Mouse (Mus musculus) thymus, postnatal 25 days (tissue): ENCODE data around the gene AU018091.
"Not testable (repeated sequence)": the region's sequence is repeated elsewhere in the genome, so short reads cannot be mapped to it uniquely, and the experiment has no call there.

ENCODE experiments used
- DNase-seq: peaks from one replicate; pipeline ENCODE4 v3.0.0; 2022

AU018091 gene

DNA sequence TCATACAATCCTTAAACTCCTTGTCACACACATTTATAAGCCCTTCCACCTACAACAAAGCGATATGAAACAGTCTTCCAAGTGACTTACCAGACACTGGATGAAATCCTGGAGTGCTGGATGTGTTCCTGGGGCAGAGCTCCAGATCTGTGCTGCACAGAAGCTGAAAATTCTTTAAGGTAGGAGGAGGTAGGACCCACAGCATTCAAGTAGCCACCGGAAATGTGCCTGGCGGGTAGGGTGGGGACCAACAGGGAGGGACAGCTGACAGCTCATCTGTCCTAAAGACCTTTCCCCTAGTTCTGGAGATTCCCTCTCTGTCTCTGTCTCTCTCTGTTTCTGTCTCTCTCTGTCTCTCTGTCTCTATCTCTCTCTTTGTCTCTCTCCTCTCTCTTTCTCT is at the start of gene AU018091:
Gene AU018091, minus strand, starts transcription at position 279 of the 400 bp plus-strand sequence.
- no peak for DNase-seq

DNA sequence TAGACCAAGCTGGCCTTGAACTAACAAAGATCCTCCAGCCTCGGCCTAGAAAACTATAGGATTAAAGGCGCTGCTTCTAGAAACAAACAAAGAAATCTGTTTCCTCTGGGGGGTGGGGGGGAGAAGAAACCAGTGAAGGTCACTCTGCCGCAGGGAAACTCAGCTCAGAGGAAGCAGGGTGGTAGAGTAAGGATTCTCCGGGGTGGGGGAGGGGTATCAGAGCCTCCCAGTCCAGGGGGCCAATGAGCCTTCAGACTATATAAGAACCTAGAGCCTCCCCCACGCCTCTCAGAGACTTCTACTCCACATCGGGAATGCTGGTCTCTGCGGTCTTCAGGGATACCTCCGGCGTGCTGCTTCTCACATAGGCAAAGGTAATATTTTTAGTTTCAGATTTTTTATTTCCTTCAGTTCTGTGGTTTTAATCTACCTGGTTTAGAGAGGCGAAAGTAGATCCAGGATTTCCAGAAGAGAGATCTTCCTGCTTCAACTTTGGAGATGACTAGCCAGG is 48.6 kb upstream of the AU018091 start:
- no peak for DNase-seq

DNA sequence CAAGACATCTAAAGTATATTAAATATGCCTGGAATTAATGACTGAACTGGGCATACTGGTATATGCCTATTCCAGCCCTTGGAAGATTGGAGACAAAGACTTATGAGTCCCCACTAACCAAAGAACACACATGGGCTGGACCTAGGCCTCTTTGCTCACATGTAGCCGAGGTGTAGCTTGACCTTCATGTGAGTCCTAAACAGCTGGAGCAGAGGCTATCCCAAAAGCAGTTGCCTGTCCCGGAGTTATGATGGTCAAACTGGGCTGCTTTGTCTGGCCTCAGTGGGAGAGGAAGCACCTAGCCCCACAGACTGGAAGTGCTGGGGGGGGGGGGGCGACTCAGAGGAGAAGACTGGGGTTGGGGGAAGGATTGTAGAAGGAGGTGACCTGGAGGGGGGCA is 47.3 kb upstream of the AU018091 start:
- DNase-seq = no peak

DNA sequence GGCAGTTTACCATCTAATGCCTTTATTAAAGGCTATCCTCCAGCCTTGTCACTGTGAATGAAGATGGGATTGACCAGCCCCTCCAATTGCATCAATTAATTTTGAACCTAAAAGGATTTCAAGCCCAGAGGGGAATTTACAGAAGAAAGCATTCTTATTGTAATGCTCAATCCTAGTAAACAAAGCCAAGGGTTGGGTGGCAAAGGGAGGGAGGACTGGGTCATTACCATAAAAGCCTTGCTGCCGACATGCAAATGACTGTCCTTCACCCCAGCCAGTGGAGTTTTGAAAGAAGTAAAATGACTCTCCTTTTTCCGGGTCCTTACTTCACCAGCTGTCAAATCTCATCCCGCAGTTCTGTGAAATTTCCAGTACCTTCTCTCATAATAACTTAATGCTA is 44.6 kb upstream of the AU018091 start:
- no peak for DNase-seq

DNA sequence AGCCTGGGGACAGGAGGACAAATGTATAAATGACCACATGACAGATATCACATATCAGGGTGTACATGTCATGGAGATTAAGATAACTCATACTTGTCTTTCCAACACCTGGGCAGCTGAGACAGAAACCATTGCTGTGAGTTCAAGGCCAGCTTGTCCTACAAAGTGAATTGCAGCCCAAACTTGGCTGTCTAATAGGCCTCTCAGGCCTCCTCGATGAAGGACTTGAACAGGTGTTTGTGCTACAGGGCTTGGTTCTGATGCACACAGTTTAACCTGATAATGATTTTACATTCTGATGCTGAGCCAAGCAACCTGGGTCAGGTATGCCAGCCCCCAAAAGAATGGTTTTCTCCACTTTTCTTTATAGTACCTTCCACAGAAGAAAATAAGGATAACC is 44.2 kb upstream of the AU018091 start:
- no peak for DNase-seq

DNA sequence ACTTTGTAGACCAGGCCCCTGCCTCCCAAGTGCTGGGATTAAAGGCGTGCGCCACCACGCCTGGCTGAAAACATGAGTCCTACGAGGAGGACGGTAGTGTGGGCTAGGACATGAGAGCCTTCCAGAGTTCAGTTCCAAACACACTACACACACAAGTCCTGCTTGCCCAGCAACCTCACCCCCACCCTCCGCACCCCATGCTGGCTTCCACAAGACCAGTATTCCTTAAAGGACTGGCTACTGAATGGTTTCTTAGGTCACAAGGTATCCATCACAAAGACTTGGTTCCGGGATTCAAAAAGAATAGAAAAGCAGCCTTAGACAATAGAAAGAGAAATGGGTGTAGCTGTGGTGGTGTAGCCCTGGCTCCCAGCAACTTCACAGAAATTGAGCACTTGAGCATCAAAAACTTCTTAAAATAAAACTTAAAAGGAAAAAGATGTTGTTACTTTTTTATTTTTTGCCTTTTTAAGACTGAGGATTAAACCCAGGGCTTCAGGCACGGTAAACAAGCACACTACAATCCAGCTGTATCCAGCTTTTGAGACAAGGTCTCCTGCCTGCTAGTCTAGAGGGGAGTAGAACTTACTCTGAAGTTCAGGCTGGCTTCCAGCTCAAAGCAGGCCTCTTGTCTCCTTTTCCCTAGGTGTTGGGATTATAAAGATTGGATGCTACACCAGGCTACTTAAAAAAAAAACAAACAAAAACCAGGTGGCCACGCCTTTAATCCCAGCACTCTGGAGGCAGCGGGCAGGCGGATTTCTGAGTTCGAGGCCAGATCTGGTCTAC is 43.2 kb upstream of the AU018091 start:
- DNase-seq = no peak

DNA sequence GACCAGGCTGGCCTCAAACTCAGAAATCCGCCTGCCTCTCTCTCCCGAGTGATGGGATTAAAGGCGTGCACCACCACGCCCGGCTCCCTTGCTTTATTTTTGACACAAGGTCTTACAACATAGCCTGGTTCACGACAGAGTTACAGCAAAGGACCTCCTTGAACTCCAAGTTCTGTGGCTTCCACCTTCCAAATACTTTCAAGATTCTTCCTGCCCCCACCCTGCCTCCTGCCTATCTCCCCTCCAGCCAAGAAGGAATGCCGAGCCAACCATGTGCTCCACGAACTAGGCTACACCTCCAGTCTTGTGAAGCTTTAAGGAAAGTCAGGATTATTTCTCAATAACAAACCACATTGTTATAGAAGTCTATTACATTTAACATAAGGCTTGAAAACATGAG is 42.5 kb upstream of the AU018091 start:
- no peak for DNase-seq

DNA sequence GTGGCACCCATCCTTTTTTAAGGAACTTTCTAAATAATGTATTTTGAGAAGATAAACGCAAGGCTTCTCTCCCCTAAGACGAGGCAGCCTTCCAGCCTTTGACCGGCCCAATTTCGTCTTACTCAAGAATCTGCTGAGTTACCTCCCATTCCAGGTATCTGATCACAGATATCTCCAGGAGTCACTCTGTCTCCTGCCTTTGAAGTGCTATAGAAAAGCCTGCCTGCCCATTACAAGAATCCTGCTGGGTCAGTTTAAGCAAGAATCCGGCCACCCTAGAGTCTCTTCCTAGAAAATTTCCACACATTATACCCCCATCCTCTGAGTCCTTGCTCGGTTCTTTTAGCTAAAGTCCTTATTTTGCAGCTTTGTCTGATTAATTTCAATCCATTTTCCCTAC is 41.6 kb upstream of the AU018091 start:
- no peak for DNase-seq

DNA sequence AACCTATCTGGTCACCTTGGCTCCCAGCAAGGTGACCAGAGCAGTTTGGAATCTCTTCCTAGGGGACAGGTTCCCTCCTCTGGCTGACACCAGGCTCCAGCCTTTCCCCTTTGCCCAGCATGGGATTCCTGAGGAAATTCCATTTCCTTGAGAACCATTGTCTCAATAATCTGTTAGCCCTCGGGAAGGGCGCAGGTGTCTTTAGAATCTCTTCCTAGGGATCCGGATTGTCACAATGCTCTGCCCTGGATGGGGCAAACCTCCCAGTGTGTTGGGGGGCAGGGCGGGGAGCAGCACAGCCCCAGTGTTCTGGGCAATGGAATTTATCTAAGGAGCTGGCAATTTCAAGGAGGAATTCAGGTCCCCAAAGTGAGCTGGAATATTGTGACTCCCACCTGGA is 37.5 kb upstream of the AU018091 start:
- no peak for DNase-seq

DNA sequence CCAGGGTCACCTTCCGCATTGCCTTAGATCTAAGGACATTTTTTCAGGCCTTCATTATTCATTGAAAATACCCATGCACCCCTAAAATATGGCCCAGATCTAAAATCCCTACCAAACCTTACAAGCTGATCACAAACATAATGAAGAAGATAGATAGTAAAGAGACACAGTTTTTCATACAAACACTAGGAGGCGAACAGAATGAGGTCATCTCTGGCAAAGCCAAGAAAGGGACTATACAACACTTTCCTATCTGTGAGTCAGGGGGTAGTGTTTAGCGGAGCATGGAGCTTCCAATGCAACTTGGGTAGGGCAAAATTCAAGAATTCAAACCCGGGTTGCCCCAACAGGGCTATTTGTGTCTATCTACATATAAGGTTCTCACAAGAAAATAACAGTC is 35.6 kb upstream of the AU018091 start:
- DNase-seq = no peak

DNA sequence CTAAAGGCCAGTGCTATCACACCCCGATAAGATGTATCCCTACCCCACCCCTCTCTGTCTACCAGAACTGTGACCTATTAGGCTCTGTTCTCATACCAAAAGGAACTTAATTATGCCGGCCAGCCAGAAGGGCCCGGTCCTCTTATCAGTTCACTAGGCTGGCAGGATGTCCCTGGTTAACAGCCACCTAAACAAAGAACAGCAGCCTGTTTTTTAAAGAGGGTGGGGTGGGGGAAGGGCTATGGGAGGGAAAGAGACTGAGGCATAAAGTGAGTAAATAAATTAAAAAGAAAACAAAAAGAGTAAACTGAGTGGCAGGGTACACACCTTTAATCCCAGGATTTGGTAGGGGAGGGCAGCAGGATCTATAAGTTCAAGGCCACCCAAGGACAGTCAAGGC is 34.9 kb upstream of the AU018091 start:
- no peak for DNase-seq

DNA sequence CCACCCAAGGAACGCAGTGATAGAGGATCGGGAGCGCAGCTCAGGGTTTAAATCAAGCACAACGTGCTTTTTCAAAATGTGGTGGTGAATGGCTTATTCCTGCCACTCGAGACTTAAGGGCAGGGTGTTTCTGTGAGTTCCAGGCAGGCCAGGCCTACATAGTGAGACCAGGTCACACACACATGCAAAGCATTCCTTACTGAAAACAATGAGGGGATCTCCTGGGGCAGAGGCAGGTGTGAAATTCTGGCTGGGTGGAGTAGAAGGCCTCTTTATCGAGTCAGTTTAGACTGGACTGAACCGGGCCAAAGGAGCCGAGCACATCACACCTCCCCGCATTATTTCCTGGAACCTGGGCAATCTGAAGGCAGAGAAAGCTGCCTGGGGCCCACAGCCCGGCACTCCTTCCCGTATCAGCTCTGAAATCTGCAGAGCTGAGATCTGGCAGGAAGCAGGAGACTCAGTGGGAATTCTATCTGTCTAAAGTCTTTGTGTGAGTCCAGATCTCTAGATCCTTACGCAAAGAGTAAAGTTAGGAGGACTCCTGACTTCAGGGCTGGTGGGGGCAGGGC is 32.2 kb upstream of the AU018091 start:
- DNase-seq = no peak

DNA sequence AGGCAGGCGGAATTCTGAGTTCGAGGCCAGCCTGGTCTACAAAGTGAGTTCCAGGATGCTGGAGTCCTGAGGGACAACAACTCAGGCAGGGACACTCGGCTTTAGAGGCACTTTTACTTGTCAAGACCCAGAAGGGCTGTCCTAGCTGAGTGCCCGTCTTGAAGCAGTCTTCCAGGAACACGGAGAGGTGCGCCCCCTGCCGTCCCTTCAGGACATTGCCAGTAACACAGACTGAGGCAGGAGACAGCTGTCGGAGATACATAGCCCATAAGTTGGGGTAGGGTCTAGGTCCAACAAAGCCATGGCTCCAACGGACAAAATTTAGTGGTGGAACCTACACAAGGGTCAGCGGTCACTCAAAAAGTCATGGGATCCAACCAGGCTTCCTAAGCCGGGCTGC is 29.9 kb upstream of the AU018091 start:
- peak; percentile 1 for DNase-seq

DNA sequence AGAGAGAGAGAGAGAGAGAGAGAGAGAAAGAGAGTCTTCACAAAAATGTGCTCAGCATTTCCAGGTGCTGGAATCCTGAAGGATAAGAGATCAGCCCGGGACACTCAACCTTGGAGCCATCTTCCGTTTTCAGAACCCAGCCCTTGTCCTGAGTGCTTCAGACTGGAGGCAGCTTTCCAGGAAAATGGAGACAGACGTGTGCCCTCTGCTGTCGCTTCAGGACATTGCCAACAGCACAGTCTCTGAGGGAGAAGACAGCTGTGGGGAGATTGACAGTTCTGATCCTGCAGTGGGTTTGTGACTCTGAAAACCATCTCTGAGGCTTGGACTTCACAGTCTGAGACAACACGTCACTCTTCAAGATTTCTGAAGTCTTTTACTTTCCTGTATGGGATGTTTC is 26.8 kb upstream of the AU018091 start:
- DNase-seq = no peak

DNA sequence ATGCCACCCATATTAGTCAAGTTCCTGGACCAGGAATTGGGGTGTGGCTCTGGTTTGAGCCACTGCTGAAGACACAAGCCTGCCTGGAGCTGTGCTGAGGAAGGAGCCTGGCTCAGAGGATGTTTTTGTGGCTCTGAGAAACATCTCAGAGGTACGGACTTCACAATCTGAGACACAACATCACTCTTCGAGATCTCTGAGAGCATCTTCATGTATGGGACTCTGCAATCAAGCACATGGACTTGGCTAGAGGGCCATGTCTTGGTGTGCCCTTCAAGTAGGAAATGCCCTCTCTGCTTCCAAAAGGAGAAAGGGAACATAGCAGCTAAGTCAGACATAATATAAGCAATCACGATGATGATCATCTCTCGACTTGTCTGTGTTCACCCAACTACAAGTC is 25.5 kb upstream of the AU018091 start:
- DNase-seq = no peak

DNA sequence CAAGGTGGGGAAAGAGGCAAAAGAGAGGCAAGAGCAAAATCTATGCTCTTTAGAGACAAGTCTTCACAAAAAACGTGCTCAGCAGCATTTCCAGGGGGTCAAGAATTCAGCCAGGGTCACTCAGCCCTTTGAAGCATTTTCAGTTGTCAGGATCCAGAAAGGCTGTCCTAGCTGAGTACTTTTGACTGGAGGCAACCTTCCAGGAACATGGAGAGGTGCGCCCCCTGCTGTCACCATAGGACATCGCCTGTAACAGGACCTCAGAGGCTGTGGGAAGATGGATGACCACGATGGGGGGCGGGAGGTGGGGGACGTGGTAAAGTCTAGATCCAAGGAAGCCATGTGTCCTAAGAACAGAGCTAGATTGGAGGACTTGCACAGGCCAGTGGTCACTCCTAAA is 24.9 kb upstream of the AU018091 start:
- no peak for DNase-seq

DNA sequence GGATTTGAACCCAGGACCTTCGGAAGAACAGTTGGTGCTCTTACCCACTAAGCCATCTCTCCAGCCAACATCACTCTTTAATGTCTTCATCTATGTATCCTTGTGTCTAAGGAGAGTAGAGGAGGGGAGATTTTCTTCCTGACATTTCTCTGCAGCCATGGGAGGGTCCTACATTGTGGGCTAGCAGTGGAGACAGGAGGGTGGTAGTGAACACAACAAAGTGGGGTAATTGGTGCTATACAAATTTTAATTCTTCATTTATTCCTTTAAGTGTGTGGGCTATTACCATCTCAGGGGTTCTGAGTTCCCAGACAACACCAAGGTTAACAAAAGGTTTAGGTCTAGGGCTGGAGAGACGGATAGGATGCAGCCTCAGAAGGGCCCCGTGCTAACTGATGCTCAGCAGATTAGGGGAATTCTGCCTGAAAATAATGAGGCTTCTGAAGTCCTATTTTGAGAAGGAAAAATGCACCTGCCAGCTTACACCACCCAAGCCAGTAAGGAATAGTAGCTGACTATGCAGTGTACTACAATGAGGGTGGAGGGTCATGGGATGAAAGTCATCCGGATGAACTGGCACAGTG is 24.1 kb upstream of the AU018091 start:
- no peak for DNase-seq

DNA sequence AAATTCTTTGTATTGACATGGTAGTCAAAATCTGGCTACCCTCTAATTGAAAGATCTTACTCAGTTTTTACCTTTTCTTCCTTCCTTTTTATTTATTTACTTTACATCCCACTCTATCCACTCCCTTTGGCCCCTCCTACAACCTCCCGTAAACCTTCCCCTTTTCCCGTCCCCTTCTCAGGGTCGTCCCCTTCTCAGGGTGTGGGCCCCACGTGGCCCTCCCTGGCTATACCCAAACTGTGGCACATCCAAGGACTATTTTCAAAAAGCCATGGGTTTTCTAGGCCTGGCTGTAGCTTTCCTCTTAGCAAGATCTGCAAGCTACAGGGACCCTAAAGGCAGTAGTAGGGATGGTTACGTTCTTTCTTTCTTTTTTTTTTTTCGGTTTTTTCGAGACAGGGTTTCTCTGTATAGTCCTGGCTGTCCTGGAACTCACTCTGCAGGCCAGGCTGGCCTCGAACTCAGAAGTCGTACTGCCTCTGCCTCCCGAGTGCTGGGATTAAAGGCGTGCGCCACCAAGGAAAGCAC is 23.0 kb upstream of the AU018091 start:
- DNase-seq = no peak

DNA sequence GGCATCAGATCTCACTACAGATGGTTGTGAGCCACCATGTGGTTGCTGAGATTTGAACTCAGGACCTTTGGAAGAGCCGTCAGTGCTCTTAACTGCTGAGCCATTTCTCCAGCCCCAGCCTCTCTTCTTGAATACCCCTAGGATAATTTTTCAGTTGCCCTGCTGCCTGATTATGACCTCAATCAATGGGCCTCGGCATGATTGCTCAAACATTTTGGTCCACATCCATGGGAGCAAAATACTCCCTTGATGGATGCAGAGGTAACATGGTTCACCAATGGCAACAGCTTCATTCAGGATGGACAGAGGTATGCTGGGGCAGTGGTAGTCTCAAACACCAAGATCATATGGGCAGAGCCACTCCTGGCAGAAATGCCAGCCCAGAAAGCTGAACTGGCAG is 17.7 kb upstream of the AU018091 start:
- DNase-seq = not testable (repeated sequence)

DNA sequence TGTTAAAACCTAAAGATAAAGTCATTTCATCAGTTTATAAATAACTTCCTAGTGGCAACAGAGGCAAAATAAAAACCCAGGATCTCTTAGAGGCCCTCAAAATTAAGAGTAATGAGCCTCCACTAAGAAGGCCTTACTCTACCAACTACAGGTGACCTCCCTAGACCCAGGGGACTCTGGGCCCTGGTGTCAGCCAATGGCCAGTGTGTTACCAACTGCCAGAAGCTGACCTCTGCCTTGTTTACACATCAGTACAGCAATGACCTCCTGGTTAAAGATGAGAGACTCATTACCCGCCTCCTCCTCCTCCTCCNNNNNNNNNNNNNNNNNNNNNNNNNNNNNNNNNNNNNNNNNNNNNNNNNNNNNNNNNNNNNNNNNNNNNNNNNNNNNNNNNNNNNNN is 17.1 kb upstream of the AU018091 start:
- DNase-seq = no peak

DNA sequence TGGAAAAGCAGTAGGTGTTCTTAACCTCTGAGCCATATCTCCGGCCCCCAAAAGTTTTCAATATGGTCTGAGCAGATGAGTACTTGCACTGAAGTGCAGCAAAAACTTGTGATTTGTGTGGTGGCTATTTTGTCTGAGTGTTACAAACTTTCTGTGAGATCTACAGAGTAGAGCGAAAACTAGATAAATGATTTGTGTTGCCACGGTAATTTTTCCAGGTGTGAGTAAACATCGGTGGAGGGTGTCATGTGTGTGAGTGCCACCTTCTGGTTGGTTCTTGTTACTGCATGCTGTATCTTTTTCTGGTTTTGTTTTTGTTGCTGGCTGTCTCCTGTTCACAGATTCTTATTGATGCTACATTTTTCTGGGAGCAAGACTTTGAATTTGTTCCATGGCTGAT is 15.4 kb upstream of the AU018091 start:
- no peak for DNase-seq

DNA sequence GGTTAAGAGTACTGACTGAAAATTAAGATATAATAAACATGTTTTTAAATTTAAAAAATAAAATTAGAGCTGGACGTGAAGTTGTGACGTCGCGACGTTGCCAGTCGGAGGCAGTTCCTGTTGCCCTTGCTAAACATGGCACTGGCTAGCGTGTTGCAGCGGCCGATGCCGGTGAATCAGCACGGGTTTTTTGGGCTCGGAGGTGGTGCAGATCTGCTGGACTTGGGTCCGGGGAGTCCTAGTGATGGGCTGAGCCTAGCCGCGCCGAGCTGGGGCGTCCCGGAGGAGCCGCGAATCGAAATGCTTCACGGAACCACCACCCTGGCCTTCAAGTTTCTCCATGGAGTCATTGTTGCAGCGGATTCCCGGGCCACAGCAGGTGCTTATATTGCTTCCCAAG is 12.0 kb upstream of the AU018091 start:
- DNase-seq = not testable (repeated sequence)

DNA sequence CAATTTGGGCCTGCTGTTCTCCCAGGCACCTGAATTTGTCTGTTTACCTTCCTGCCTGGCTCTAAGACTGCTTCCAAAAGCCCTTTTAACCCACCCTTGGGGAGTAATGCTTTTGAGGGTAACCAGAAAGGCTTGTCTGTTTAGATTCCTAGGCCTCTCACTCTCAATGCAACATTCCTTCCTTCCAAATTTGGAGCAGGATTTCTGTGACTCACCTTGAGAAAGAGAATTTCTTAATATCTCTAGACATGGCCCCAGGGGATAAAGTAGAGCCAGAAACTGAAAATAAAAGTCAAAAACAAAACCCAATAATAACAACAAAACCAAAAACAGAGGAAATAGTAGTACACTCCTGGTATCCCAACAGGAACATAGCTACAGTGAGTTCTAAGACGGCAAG is 707 bp downstream of the AU018091 start:
- DNase-seq = no peak

DNA sequence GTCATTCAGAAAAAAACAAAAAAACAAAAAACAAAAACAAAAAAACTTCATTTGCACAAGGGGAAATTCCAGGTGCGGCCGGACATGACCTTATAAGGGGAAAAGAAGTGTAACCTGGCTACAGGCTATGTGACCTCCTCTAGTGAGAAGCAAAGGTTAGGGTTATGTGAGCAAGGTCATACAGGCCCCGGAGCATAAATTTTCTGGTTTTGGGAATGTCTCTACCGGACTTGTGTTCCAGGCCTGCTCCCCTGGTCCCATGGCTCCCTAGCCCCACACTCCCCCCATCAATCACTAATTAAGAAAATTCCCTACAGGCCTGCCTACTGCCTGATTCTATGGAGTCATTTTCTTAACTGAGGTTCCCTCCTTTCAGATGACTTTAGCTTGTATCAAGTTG is 2.7 kb downstream of the AU018091 start:
- no peak for DNase-seq
